Mouse (Mus musculus) midbrain, embryonic 14.5 days (tissue): ENCODE measurements around the gene Shb. TPM values are rescaled to one million over a fixed set of nuclear protein-coding genes. Genes with fewer than 3 reads are reported as not detected.

Source experiments
- ATAC-seq: fragments of 200-750 bp; cut with Nextera tagmentation; 2 replicates; pipeline ENCODE4 v1.8.0; 2017; ENCODE audit warnings: moderate number of reproducible peaks, moderate library complexity; ENCODE audit not compliant: low FRiP score, low TSS enrichment
- DNase-seq: peaks from one replicate; pipeline ENCODE4 v3.0.0-alpha.2; 2015
- H3K27ac ChIP-seq: fragments of 300-500 bp; sonication (generic); replicated peaks from 2 replicates; pipeline ENCODE4 v1.5.1; 2014; ENCODE audit warnings: mild to moderate bottlenecking, low read depth, low read length, moderate library complexity
- H3K27me3 ChIP-seq: fragments of 300-500 bp; sonication (generic); 2 replicates; pipeline ENCODE4 v1.6.1; 2014; ENCODE audit warnings: low read length, control low read depth, mixed read lengths; ENCODE audit not compliant: control insufficient read depth, insufficient read depth
- H3K36me3 ChIP-seq: fragments of 300-500 bp; sonication (generic); 2 replicates; pipeline ENCODE4 v1.6.1; 2014; ENCODE audit warnings: low read length, control low read depth; ENCODE audit not compliant: control insufficient read depth, insufficient read depth
- H3K4me1 ChIP-seq: fragments of 300-500 bp; sonication (generic); 2 replicates; pipeline ENCODE4 v1.6.1; 2014; ENCODE audit warnings: mild to moderate bottlenecking, antibody characterized with exemption, low read length, control low read depth; ENCODE audit not compliant: control insufficient read depth, insufficient read depth
- H3K4me2 ChIP-seq: fragments of 300-500 bp; sonication (generic); 2 replicates; pipeline ENCODE4 v1.6.1; 2014; ENCODE audit warnings: mild to moderate bottlenecking, low read length, moderate library complexity
- H3K4me3 ChIP-seq: fragments of 300-500 bp; sonication (generic); replicated peaks from 2 replicates; pipeline ENCODE4 v1.5.1; 2014; ENCODE audit warnings: low read depth, low read length
- H3K9ac ChIP-seq: fragments of 300-500 bp; sonication (generic); replicated peaks from 2 replicates; pipeline ENCODE4 v1.6.1; 2014; ENCODE audit warnings: mild to moderate bottlenecking, low read length, moderate library complexity
- H3K9me3 ChIP-seq: fragments of 300-500 bp; sonication (generic); 2 replicates; pipeline ENCODE4 v1.6.1; 2016; ENCODE audit warnings: low read length, control low read depth, mixed read lengths; ENCODE audit not compliant: control insufficient read depth
- whole genome bisulfite sequencing: fragments of 180-500 bp; shearing (Covaris S2); extraction: QIAGEN DNeasy Blood & Tissue Kit; methylation state at CpG from one replicate; pipeline ENCODE4 v1.1.7; 2014; 5-methylcytosine and 5-hydroxymethylcytosine counted together
- polyA plus RNA-seq: library from polyadenylated mRNA; unstranded; fragments of >200 nt; fragmentation: Nextera tagmentation; extraction: Ambion mirVana; gene quantifications from 2 replicates; pipeline ENCODE4 v1.2.1, GENCODE M21; 2014

Shb gene
- polyA plus RNA-seq, 1 experiment from 2014 or later, result 10.2 TPM

DNA sequence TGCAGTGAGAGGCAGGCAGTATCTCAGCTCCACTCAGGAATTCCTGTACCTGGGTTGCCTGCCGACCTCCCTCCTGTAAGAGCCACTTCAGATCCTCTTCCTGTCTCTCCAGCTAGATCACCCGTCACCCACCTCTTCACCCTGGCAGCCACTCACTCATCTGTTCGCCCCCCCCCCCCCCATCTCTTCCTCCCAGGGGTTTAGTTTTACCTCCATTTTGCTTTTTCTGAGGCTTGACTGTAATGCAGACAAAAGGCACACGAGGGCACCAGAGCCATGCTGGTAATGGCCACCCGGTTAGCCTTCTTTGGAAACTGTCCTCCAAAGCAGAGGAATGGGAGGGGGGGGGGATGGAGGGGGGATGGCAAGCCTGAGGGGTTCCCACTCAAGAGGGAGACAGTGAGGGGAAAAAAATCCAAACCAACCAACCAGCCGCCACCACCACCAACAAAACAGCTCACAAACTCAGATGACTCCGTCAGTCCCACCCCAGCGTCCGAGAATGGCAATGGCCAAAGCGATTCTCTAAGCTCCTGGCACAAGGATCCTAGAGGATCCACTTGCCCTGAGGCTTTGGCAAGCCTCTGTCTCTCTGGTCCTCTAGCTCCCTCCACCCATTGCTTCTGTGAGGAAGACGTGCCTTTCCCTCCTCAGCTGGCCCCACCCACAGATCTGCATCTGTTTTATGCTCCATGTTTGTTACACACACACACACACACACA is 113.9 kb downstream of the Shb start:
- Histone ChIP-seq H3K4me3 (no peak overlapping the region), H3K4me2 (peak overlapping the region; percentile 33), H3K4me1 (peaks cover 11% of the 10 kb centered on the region; the same call in 1 of the 2 replicates), H3K9me3 (no peaks in the 10 kb centered on the region), H3K9ac (no peak overlapping the region; the same call in 1 of the 2 replicates), H3K36me3 (no peaks in the 10 kb centered on the region), H3K27ac (no peak overlapping the region), H3K27me3 (no peaks in the 10 kb centered on the region)
- WGBS, result 13% methylated on average over 11 of the region's 11 CpGs
- DNase-seq, result peak; percentile 88
- peak; percentile 62; the same call in 1 of the 2 replicates for ATAC-seq

DNA sequence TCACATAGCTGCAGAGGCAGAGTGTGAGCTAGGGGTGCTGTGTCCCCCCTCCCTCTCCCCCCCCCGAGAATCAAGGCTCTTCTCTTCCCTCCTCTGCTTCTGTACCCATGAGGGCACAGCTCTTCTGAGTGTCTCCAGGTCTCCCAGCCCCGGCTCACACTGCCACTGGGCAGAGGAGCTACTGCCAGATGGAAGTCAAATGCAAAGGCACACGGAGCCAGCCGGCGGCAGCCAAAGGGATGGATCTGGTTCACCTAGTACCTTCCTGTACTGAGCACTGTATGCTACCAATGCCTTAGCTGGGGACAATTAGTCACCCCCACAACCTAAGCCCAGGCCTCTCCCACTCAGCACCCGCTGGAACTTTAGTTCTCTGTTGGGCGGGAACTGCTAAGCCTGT is 116.0 kb downstream of the Shb start:
- Histone ChIP-seq H3K9ac (no peak overlapping the region), H3K4me1 (peaks cover 7% of the 10 kb centered on the region; the same call in 1 of the 2 replicates), H3K4me3 (no peak overlapping the region), H3K27me3 (no peaks in the 10 kb centered on the region), H3K27ac (no peak overlapping the region), H3K9me3 (no peaks in the 10 kb centered on the region), H3K4me2 (no peak overlapping the region), H3K36me3 (no peaks in the 10 kb centered on the region)
- WGBS, result 71% methylated on average over 7 of the region's 7 CpGs
- DNase-seq (no peak), ATAC-seq (no peak)

DNA sequence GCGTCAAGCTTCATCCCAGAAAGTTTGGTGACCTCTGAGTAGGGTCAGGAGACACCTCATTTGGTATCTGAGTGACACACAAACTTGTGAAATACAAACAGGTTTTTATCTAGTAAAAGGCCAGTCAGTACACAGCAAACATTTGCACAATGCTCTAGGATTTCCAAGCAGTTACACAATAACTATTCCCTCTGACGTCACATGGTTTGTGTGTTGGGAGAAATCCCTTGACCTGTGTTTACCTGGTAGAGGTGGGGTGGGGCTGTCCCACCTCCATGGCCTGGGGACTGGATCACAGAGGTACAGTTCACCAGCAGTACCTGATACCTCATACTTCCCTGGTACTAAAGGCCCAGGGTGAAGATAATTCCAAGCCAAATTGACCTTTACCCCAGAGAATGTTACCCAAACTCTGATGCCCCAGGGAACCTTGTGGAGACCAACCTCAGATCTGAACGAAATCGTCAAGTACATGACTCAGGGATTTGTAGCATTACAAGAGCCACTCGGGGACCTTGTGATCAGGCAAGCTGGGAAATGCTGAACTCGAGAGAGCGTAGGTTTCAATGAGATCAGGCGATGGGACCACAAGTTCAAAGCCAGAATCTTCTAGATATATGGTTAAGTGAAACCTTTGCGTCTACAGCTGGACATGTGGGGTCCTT is 118.5 kb downstream of the Shb start:
- WGBS, result 86% methylated on average over 9 of the region's 9 CpGs
- no peaks in the 10 kb centered on the region for H3K9me3 ChIP-seq
- H3K4me2 ChIP-seq, result no peak overlapping the region
- no peak overlapping the region for H3K4me3 ChIP-seq
- H3K4me1 ChIP-seq, result peaks cover 6% of the 10 kb centered on the region; the same call in 1 of the 2 replicates
- H3K27me3 ChIP-seq, result no peaks in the 10 kb centered on the region
- DNase-seq, result no peak
- no peak overlapping the region for H3K9ac ChIP-seq
- H3K27ac ChIP-seq, result no peak overlapping the region
- H3K36me3 ChIP-seq, result no peaks in the 10 kb centered on the region
- no peak for ATAC-seq

DNA sequence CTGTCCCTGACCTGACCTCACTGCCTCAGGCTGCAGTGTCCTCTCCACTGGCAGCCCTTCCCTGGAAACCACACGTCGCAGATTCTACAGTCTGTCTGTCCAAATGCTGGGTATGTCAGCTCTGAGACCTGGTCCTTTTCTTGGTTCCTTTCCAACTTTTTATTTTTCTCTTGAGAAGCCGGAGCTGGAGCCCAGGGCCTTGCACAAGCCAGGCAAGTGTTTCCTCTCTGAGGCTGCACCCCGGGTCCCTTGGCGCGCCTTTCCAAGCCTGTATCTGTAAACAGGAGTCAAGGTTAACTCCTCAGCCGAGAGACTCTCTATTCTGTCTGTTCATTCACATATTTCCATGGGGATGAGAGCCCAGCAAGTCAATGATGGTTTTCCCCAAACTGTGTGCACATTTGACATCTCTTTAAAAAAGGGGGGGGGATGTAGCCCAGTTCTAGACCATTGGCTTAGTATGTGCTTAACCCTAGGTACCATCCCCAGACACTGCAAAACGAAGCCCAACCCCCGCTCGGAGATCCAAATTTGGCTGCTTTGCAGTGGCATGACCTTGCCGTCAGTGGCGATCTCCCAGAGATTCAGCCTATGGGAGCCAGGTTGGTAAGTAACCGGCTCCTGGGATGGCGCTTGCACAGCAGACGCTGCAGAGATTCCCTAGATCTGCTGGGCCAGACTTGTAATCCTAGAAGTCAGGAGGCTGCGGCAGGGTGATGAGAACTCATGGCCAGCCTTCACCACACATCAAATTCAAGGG is 119.7 kb downstream of the Shb start:
- no peak for DNase-seq
- H3K9me3 ChIP-seq, result no peaks in the 10 kb centered on the region
- H3K4me3 ChIP-seq, result no peak overlapping the region
- 77% methylated on average over 16 of the region's 16 CpGs for WGBS
- H3K4me2 ChIP-seq, result no peak overlapping the region
- ATAC-seq, result no peak
- H3K36me3 ChIP-seq, result no peaks in the 10 kb centered on the region
- no peak overlapping the region for H3K27ac ChIP-seq
- H3K4me1 ChIP-seq, result peaks cover 8% of the 10 kb centered on the region; the same call in 1 of the 2 replicates
- no peaks in the 10 kb centered on the region for H3K27me3 ChIP-seq
- H3K9ac ChIP-seq, result no peak overlapping the region

DNA sequence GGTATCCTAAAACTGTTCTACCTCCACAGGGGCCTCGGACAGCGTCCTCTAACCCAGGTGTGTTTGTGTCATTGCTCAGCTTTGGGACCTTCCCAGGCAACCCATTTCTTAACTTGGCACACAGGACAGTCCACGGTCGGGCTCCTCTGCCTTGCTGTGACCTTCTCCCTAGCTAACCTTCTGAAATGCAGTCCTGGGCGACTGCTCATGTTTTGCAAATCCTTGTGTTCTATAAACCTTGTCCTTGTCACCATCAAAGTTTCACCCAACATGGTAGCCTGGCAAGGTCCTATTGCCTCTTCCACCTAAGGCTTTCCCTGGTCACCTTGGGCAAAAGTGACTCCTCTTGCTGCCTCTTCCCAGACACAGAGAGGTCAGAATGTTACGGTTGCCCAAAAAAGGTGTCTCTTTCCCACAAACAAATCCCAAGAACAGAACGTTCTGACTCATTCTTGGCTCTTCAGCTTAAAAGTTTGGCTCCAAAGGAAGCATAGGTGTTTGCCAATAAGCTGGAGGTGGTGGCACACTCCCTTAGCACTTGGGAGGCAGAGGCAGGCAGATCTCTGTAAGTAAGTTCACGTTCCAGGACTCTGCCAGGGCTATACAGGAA is 121.0 kb downstream of the Shb start:
- no peak overlapping the region for H3K9ac ChIP-seq
- WGBS, result 86% methylated on average over 8 of the region's 8 CpGs
- ATAC-seq, result no peak

DNA sequence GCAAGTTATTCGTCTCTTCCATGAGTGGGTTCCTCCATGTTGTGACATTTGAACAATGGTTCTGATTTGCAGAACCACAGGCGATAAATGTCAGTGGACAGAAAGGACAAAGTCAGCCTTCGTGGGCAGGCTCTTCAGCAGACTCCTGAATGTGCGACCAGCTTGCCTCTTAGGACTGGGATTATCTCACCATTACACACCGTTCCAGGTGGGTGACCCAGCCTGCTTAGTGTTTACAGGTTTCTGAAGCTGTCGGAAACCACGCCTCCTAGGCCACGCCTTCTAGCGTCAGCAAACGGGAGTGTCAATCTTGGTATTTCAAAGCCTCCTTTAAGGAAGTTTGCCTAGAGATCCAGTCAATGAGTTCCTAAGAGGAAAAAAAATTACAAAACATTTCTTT is 123.0 kb downstream of the Shb start:
- DNase-seq (peak; percentile 81), ATAC-seq (peak; percentile 27; the same call in 1 of the 2 replicates)
- Histone ChIP-seq H3K9ac (peak overlapping the region; percentile 96), H3K4me2 (peak overlapping the region; percentile 57), H3K36me3 (peaks cover 4% of the 10 kb centered on the region), H3K4me1 (peaks cover 23% of the 10 kb centered on the region), H3K27me3 (no peaks in the 10 kb centered on the region), H3K4me3 (peak overlapping the region; percentile 98), H3K9me3 (no peaks in the 10 kb centered on the region), H3K27ac (peak overlapping the region; percentile 92)
- under 1% methylated on average over 10 of the region's 10 CpGs for WGBS

More for the DNA sequence above, 121.0 kb downstream of the Shb start:
- H3K36me3 ChIP-seq, result no peaks in the 10 kb centered on the region
- H3K27ac ChIP-seq, result no peak overlapping the region
- no peak overlapping the region for H3K4me2 ChIP-seq
- peaks cover 21% of the 10 kb centered on the region for H3K4me1 ChIP-seq
- H3K4me3 ChIP-seq, result no peak overlapping the region
- DNase-seq, result no peak
- H3K9me3 ChIP-seq, result no peaks in the 10 kb centered on the region
- H3K27me3 ChIP-seq, result no peaks in the 10 kb centered on the region

DNA sequence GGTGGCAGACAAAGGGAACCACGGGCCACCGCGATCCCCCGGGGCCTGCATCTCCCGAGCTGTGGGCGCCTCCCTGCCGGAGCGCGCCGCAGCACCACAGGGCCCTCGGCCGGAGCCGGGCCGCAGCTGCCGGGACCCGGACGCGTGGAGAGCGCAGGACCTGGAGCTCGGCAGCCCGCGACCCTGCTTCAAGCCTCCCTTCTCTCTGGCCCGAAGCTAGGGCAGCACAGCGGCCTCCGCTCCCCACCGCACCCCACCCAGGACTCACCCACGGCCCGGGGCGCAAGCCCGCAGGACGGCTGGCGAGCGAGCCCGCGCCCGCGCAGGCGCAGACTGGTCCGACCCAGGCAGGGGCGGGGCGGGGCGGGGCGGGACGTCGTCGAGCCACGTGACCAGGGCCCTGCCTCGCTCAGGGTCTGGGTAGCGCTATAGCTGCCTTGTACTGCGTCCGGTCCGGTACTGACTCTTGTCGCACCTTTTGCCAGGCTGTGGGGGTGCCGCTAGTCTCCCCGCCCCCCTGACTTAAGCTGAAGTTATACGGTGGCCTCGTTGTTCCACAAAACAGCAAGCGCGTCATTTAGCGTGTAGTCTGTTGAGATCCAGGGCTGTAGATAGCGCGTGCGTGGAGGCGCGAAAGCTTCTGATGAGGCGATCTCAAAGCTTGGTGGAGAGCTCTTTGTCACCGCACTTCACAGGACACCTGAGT is 123.7 kb downstream of the Shb start, which contains the start of gene Slc25a51:
Gene Slc25a51 (minus strand): TSS at position 340 of the 706 bp plus-strand sequence.
- under 1% methylated on average over 67 of the region's 67 CpGs for WGBS
- no peaks in the 10 kb centered on the region for H3K9me3 ChIP-seq
- H3K4me2 ChIP-seq, result peak within 1 kb of the TSS; percentile 57
- peak within 1 kb of the TSS; percentile 92 for H3K27ac ChIP-seq
- peak within 1 kb of the TSS; percentile 98 for H3K4me3 ChIP-seq
- peaks cover 23% of the 10 kb centered on the region for H3K4me1 ChIP-seq
- DNase-seq (peak; percentile 95), ATAC-seq (peak; percentile 96)
- no peaks in the 10 kb centered on the region for H3K27me3 ChIP-seq
- H3K9ac ChIP-seq, result peak within 1 kb of the TSS; percentile 96
- peaks cover 11% of the 10 kb centered on the region for H3K36me3 ChIP-seq
